Mouse (Mus musculus) telencephalon, adult 2 months (tissue): ENCODE data around the gene Pomgnt1.

Experiments
- DNase-seq: peaks from one replicate; pipeline ENCODE4 v3.0.0-alpha.2; 2011; ENCODE audit warnings: low read depth, low spot score

The Pomgnt1 gene

GRCm38 (mm10) chr4:116137421-116137996, 13.9 kb downstream of the Pomgnt1 start:
- no peak for DNase-seq

GRCm38 (mm10) chr4:116140801-116141574, 17.3 kb downstream of the Pomgnt1 start:
- DNase-seq: peak; percentile 79

- DNase-seq: no peak
Measured at GRCm38 (mm10) chr4:116141736-116142135, 18.1 kb downstream of the Pomgnt1 start.

- no peak for DNase-seq
Measured at GRCm38 (mm10) chr4:116142269-116142668, 18.6 kb downstream of the Pomgnt1 start.

- DNase-seq: no peak
Measured at GRCm38 (mm10) chr4:116143317-116143811, 19.7 kb downstream of the Pomgnt1 start.

GRCm38 (mm10) chr4:116143891-116144717, 20.5 kb downstream of the Pomgnt1 start:
- DNase-seq: no peak

- no peak for DNase-seq
Measured at GRCm38 (mm10) chr4:116149812-116150155, 26.1 kb downstream of the Pomgnt1 start.

GRCm38 (mm10) chr4:116150156-116150861, 26.7 kb downstream of the Pomgnt1 start:
- DNase-seq: no peak

- DNase-seq: no peak
Measured at GRCm38 (mm10) chr4:116150862-116151221, 27.2 kb downstream of the Pomgnt1 start.

- DNase-seq: no peak
Measured at GRCm38 (mm10) chr4:116151238-116151637, 27.6 kb downstream of the Pomgnt1 start, which contains the start of gene Lurap1. TSS of gene Lurap1 (minus strand) at chr4:116151338.

GRCm38 (mm10) chr4:116152702-116153101, 29.1 kb downstream of the Pomgnt1 start:
- no peak for DNase-seq

- DNase-seq: no peak
Measured at GRCm38 (mm10) chr4:116157882-116158281, 34.2 kb downstream of the Pomgnt1 start.

GRCm38 (mm10) chr4:116159912-116160311, 36.3 kb downstream of the Pomgnt1 start:
- no peak for DNase-seq

- peak; percentile 94 for DNase-seq
Measured at GRCm38 (mm10) chr4:116160769-116161168, 37.1 kb downstream of the Pomgnt1 start.

GRCm38 (mm10) chr4:116162142-116162541, 38.5 kb downstream of the Pomgnt1 start:
- DNase-seq: no peak

GRCm38 (mm10) chr4:116164759-116165554, 41.3 kb downstream of the Pomgnt1 start:
- no peak for DNase-seq

- no peak for DNase-seq
Measured at GRCm38 (mm10) chr4:116165708-116166407, 42.2 kb downstream of the Pomgnt1 start.

GRCm38 (mm10) chr4:116167404-116167803, 43.8 kb downstream of the Pomgnt1 start, which contains the start of gene Tspan1:
TSS of gene Tspan1 (minus strand) at chr4:116167601.
- DNase-seq: no peak

- no peak for DNase-seq
Measured at GRCm38 (mm10) chr4:116168617-116169352, 45.1 kb downstream of the Pomgnt1 start.

GRCm38 (mm10) chr4:116169353-116169672, 45.7 kb downstream of the Pomgnt1 start:
- DNase-seq: no peak
